ENCODE assay signal across 8 mouse cellular contexts in genomic region chr11:79223420-79223819, GRCm38 (mm10). TPM values are rescaled to one million over a fixed set of nuclear protein-coding genes. Genes with fewer than 3 reads are reported as not detected.
DNase-seq lines count a peak whose midpoint lies in the region; ATAC-seq and TF ChIP-seq lines count a peak whose summit lies in the region.
"Had no signal": no experiment of that assay in that cellular context is flagged by ENCODE, and none has a peak within 500 bp of the region (broad histone marks: within the 10 kb centered on the region; RNA-seq: fewer than 3 reads in every experiment).

No protein-coding gene starts in this region.

- H3K9me3 ChIP-seq in midbrain, postnatal 0 days (ENCODE audit: low read length): no peaks in the 10 kb centered on the region
- no peaks in the 10 kb centered on the region for H3K9me3 ChIP-seq in midbrain, embryonic 11.5 days (ENCODE audit: control insufficient read depth, low read length)
- H3K9me3 ChIP-seq in forebrain, postnatal 0 days (ENCODE audit: low read length): no peaks in the 10 kb centered on the region
- H3K9me3 ChIP-seq: limb, embryonic 12.5 days had no signal

- H3K36me3 ChIP-seq in midbrain, postnatal 0 days (ENCODE audit: insufficient read depth, low read length): no peaks in the 10 kb centered on the region
- no peaks in the 10 kb centered on the region for H3K36me3 ChIP-seq in midbrain, embryonic 11.5 days (ENCODE audit: control insufficient read depth, insufficient read depth, low read length)
- H3K36me3 ChIP-seq in thymus, adult 2 months (ENCODE audit: control insufficient read depth, insufficient read depth, low read length): no peaks in the 10 kb centered on the region
- no peaks in the 10 kb centered on the region for H3K36me3 ChIP-seq in forebrain, postnatal 0 days (ENCODE audit: insufficient read depth)
- H3K36me3 ChIP-seq: limb, embryonic 12.5 days had no signal

- 90% methylated on average over 6 of the region's 6 CpGs for WGBS in midbrain, postnatal 0 days
- WGBS in midbrain, embryonic 11.5 days: 90% methylated on average over 6 of the region's 6 CpGs
- WGBS in thymus, adult 2 months: 94% methylated on average over 6 of the region's 6 CpGs
- 90% methylated on average over 6 of the region's 6 CpGs for WGBS in forebrain, postnatal 0 days

- no peak overlapping the region for H3K4me2 ChIP-seq in midbrain, postnatal 0 days (ENCODE audit: low read depth, low read length, poor library complexity, severe bottlenecking)
- no peak overlapping the region for H3K4me2 ChIP-seq in midbrain, embryonic 11.5 days
- no peak overlapping the region for H3K4me2 ChIP-seq in forebrain, postnatal 0 days (ENCODE audit: low read depth)
- H3K4me2 ChIP-seq: limb, embryonic 12.5 days had no signal

- no peaks in the 10 kb centered on the region for H3K4me1 ChIP-seq in midbrain, postnatal 0 days (ENCODE audit: insufficient read depth, low read length)
- H3K4me1 ChIP-seq in midbrain, embryonic 11.5 days (ENCODE audit: control insufficient read depth, insufficient read depth, low read length): peaks cover 3% of the 10 kb centered on the region; the same call in 1 of the 2 replicates
- peaks cover 9% of the 10 kb centered on the region for H3K4me1 ChIP-seq in thymus, adult 2 months (replicated peaks; ENCODE audit: control insufficient read depth, insufficient read depth, low read length)
- H3K4me1 ChIP-seq in forebrain, postnatal 0 days (ENCODE audit: insufficient read depth): no peaks in the 10 kb centered on the region

- peak; percentile 29 for DNase-seq in midbrain, postnatal 0 days (ENCODE audit: low spot score)
- DNase-seq in midbrain, embryonic 11.5 days (ENCODE audit: low spot score, missing footprints): no peak
- DNase-seq in ZHBTc4 (ENCODE audit: low read depth, low spot score): peak; percentile 61
- peak; percentile 41 for DNase-seq in kidney, postnatal 14 days
- peak; percentile 9 for DNase-seq in thymus, adult 2 months
- no peak for DNase-seq in forebrain, postnatal 0 days

- no peak for TF ChIP-seq POLR2A in thymus, adult 2 months (IDR thresholded peaks at IDR 0.05; ENCODE audit: control insufficient read depth, extremely low read depth, insufficient read depth, low read length, poor library complexity)

- no peak for TF ChIP-seq CTCF in midbrain, postnatal 0 days (IDR thresholded peaks at IDR 0.05)
- no peak for TF ChIP-seq CTCF in thymus, adult 2 months (IDR thresholded peaks at IDR 0.05; ENCODE audit: borderline replicate concordance, control insufficient read depth, extremely low read depth, insufficient read depth, low read length, poor library complexity)
- TF ChIP-seq CTCF in forebrain, postnatal 0 days (IDR thresholded peaks at IDR 0.05; ENCODE audit: low read depth): no peak

- H3K4me3 ChIP-seq in midbrain, postnatal 0 days (ENCODE audit: low read depth, low read length): no peak overlapping the region
- H3K4me3 ChIP-seq in midbrain, embryonic 11.5 days (ENCODE audit: low read depth, low read length): no peak overlapping the region
- no peak overlapping the region for H3K4me3 ChIP-seq in thymus, adult 2 months (ENCODE audit: control insufficient read depth, insufficient read depth, low read length)
- no peak overlapping the region for H3K4me3 ChIP-seq in forebrain, postnatal 0 days (ENCODE audit: low read depth, low read length)
- H3K4me3 ChIP-seq: limb, embryonic 12.5 days had no signal

- no peak overlapping the region for H3K9ac ChIP-seq in midbrain, postnatal 0 days (replicated peaks; ENCODE audit: low read length, poor library complexity, severe bottlenecking)
- H3K9ac ChIP-seq in midbrain, embryonic 11.5 days (ENCODE audit: low read length): no peak overlapping the region
- no peak overlapping the region for H3K9ac ChIP-seq in forebrain, postnatal 0 days
- H3K9ac ChIP-seq: limb, embryonic 12.5 days had no signal

- no peaks in the 10 kb centered on the region for H3K27me3 ChIP-seq in midbrain, postnatal 0 days (ENCODE audit: insufficient read depth, low read length)
- H3K27me3 ChIP-seq in midbrain, embryonic 11.5 days (ENCODE audit: control insufficient read depth, insufficient read depth, low read length): no peaks in the 10 kb centered on the region
- H3K27me3 ChIP-seq in thymus, adult 2 months (ENCODE audit: control insufficient read depth, insufficient read depth, low read length): no peaks in the 10 kb centered on the region
- H3K27me3 ChIP-seq in forebrain, postnatal 0 days (ENCODE audit: insufficient read depth, low read length): no peaks in the 10 kb centered on the region
- H3K27me3 ChIP-seq: limb, embryonic 12.5 days had no signal

- no peak for ATAC-seq in midbrain, postnatal 0 days (ENCODE audit: low FRiP score)
- ATAC-seq in midbrain, embryonic 11.5 days (ENCODE audit: low FRiP score): no peak
- no peak for ATAC-seq in forebrain, postnatal 0 days
- ATAC-seq in frontal cortex, adult (ENCODE audit: low TSS enrichment): no peak

- H3K27ac ChIP-seq in midbrain, postnatal 0 days (ENCODE audit: low read depth, low read length): no peak overlapping the region
- no peak overlapping the region for H3K27ac ChIP-seq in midbrain, embryonic 11.5 days (ENCODE audit: low read depth, low read length)
- H3K27ac ChIP-seq in thymus, adult 2 months (ENCODE audit: control insufficient read depth, insufficient read depth, low read length): no peak overlapping the region
- H3K27ac ChIP-seq in forebrain, postnatal 0 days (ENCODE audit: low read depth, low read length): no peak overlapping the region
- H3K27ac ChIP-seq: limb, embryonic 12.5 days had no signal

RNA-seq across cellular contexts. Expression of gene Wsb1, which starts 31.1 kb away (rescaled TPM):
- 230 and 291 TPM in 2 replicates for total RNA-seq in midbrain, postnatal 0 days (2014; rRNA removed)
- 227 and 257 TPM in 2 replicates for polyA plus RNA-seq in midbrain, postnatal 0 days (2015; fragmentation: Nextera tagmentation; extraction: Ambion mirVana)
- 425 and 498 TPM in 2 replicates for polyA plus RNA-seq in midbrain, embryonic 11.5 days (2014; fragmentation: Nextera tagmentation; extraction: Ambion mirVana)
- 87.5 and 102 TPM in 2 replicates for polyA plus RNA-seq in thymus, adult 2 months (2012; rRNA removed)
- total RNA-seq in forebrain, postnatal 0 days (2014; rRNA removed): 238 and 277 TPM in 2 replicates
- polyA plus RNA-seq in forebrain, postnatal 0 days (2015; fragmentation: Nextera tagmentation; extraction: Ambion mirVana): 157 and 215 TPM in 2 replicates

Comparison
In these comparisons a context has a peak if more than half of its experiments do, and no peak if none do; other contexts are left out.
1. DNase-seq: peak in midbrain, postnatal 0 days (single experiment), ZHBTc4 (single experiment), kidney, postnatal 14 days (single experiment) and thymus, adult 2 months (single experiment); none in midbrain, embryonic 11.5 days (single experiment) and forebrain, postnatal 0 days (single experiment).